Mouse (Mus musculus): ENCODE measurements around the gene Cux1. TPM values are rescaled to one million over a fixed set of nuclear protein-coding genes. Genes with fewer than 3 reads are reported as not detected.

The Cux1 gene
- polyA plus RNA-seq, 1 experiment, result 46.6 TPM

DNA sequence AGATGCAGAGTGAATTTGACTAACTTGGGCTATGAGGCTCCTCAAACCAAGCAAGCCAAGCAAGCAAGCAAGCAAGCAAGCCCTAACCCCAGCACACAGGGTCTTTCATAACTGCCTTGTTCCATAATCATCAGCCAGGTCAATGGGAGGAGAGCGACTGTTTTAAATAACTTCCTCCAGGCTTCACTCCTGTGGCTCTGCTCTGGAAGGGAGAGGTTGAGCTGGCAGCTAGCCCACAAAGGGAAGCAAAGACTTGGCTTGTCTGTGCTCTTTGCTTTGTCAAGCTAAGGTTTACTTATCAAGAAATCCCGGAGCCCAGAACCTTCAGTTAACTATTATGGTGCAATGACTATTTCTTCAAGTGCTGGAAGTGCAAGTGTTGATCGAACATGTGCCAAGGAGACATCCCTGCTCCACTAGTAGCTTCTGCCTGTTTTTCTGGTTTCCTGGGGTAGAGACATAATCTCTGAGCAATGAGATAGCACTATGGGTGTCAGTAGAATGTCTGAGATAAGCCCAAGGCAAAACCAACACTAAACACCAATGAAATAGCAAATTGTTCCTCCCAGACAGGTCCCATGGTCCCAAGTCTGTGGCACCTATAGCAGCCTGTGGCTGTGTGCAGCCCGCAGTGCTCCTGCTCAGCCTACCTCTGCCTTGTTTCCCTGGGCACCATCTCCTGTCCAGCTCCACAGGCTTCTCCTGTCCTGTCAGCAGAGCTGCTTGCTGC is 230.3 kb downstream of the Cux1 start:
- TF ChIP-seq CTCF (IDR thresholded peaks at IDR 0.05; ENCODE audit: insufficient read depth, low read length), result no peak
- TF ChIP-seq POLR2A (IDR thresholded peaks at IDR 0.05; ENCODE audit: borderline replicate concordance, extremely low read depth, low read depth, low read length), result no peak
- 55% methylated on average over 4 of the region's 4 CpGs for WGBS
- H3K4me1 ChIP-seq (ENCODE audit: control insufficient read depth, insufficient read depth, low read length), result no peaks in the 10 kb centered on the region
- no peak for DNase-seq
- no peak overlapping the region for H3K4me3 ChIP-seq (replicated peaks; ENCODE audit: extremely low read depth, low read depth, low read length)

- TF ChIP-seq CTCF (IDR thresholded peaks at IDR 0.05; ENCODE audit: insufficient read depth, low read length) (no peak), POLR2A (IDR thresholded peaks at IDR 0.05; ENCODE audit: borderline replicate concordance, extremely low read depth, low read depth, low read length) (no peak)
- WGBS, result 91% methylated on average over 4 of the region's 4 CpGs
- no peak overlapping the region for H3K4me3 ChIP-seq (replicated peaks; ENCODE audit: extremely low read depth, low read depth, low read length)
- DNase-seq, result no peak
- no peaks in the 10 kb centered on the region for H3K4me1 ChIP-seq (ENCODE audit: control insufficient read depth, insufficient read depth, low read length)
Observed at GRCm38 (mm10) chr5:136335681-136336080, 231.6 kb downstream of the Cux1 start.

DNA sequence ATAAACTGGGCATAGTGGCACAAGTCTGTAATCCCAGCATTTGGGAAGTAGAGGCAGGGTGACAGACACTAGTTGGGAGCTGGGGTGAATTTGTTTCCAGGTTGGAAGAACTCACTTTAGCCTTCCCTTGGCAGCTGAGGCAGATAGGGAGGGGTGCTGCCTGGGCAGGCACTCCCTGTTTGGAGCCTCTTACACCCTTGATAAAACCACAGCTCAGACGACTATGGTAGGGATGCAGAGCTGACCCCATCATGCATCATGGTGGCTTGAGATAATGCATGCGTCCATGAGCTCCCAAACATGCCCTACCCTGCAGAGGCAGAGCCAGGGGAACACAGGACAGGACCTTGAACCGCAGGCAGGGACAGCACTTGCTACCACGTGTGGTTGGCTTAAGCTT is 232.5 kb downstream of the Cux1 start:
- 76% methylated on average over 4 of the region's 4 CpGs for WGBS
- Histone ChIP-seq H3K4me3 (replicated peaks; ENCODE audit: extremely low read depth, low read depth, low read length) (no peak overlapping the region), H3K4me1 (ENCODE audit: control insufficient read depth, insufficient read depth, low read length) (no peaks in the 10 kb centered on the region)
- no peak for DNase-seq
- TF ChIP-seq CTCF (IDR thresholded peaks at IDR 0.05; ENCODE audit: insufficient read depth, low read length) (no peak), POLR2A (IDR thresholded peaks at IDR 0.05; ENCODE audit: borderline replicate concordance, extremely low read depth, low read depth, low read length) (no peak)

- WGBS, result 95% methylated on average over 1 of the region's 1 CpGs
- H3K4me1 ChIP-seq (ENCODE audit: control insufficient read depth, insufficient read depth, low read length), result no peaks in the 10 kb centered on the region
- no peak overlapping the region for H3K4me3 ChIP-seq (replicated peaks; ENCODE audit: extremely low read depth, low read depth, low read length)
- TF ChIP-seq CTCF (IDR thresholded peaks at IDR 0.05; ENCODE audit: insufficient read depth, low read length) (no peak), POLR2A (IDR thresholded peaks at IDR 0.05; ENCODE audit: borderline replicate concordance, extremely low read depth, low read depth, low read length) (no peak)
- no peak for DNase-seq
Observed at GRCm38 (mm10) chr5:136334051-136334450, 233.2 kb downstream of the Cux1 start.

DNA sequence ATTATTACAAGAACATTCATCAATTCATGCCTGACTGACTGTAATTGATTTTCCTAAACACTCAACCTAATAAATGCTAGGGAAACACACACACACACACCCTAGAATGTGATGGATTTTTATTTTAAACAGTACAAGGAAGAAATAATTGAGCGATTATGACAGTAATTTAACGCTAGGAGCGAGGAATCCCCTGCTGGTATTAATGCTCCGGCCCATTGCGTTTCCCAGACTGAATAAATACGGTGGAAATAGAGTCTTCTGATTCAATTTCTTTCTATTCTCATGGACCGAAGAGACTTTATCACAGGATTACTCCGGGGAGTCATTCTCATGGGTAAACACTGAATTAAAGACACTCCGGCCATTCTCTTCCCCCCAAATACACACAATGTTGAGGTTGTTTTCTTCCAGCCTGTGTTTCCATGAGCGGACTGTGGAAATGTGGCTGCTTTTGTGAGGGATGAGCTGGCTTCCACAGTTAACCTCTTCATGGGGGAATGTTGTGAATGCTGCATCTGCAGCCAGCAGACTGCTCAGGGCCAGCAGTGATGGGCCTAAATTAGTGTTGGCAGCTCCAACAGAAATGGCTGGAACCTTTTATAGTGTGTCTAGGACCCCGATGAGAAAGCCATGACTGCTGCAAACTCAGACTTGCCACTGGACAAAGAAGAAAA is 234.4 kb downstream of the Cux1 start:
- DNase-seq, result no peak
- no peaks in the 10 kb centered on the region for H3K4me1 ChIP-seq (ENCODE audit: control insufficient read depth, insufficient read depth, low read length)
- no peak overlapping the region for H3K4me3 ChIP-seq (replicated peaks; ENCODE audit: extremely low read depth, low read depth, low read length)
- no peak for TF ChIP-seq CTCF (IDR thresholded peaks at IDR 0.05; ENCODE audit: insufficient read depth, low read length)
- no peak for TF ChIP-seq POLR2A (IDR thresholded peaks at IDR 0.05; ENCODE audit: borderline replicate concordance, extremely low read depth, low read depth, low read length)
- WGBS, result 93% methylated on average over 11 of the region's 11 CpGs

DNA sequence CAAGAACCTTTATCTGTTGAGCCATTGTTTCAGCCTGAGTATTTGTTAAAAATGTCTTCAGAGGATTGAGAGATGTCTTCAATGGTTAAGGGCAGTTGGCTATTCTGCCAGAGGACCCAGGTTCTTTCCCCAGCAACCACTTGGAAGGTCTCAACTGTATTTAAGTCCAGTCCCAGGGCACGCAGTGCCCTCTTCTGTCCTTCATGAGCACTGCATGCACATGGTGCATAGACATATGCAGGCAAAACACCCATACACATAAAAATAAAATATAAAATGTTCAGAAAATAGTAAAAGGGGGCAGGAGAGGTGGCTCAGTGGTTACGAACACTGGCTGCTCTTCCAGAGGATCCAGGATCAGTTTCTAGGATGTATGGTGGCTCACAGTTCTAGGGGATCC is 239.6 kb downstream of the Cux1 start:
- DNase-seq, result no peak
- no peak overlapping the region for H3K4me3 ChIP-seq (replicated peaks; ENCODE audit: extremely low read depth, low read depth, low read length)
- peak; percentile 28; the same call in 1 of the 2 replicates for TF ChIP-seq CTCF (IDR thresholded peaks at IDR 0.05; ENCODE audit: insufficient read depth, low read length)
- TF ChIP-seq POLR2A (IDR thresholded peaks at IDR 0.05; ENCODE audit: borderline replicate concordance, extremely low read depth, low read depth, low read length), result no peak
- H3K4me1 ChIP-seq (ENCODE audit: control insufficient read depth, insufficient read depth, low read length), result no peaks in the 10 kb centered on the region
- WGBS, result 98% methylated on average over 2 of the region's 2 CpGs

- 74% methylated on average over 13 of the region's 13 CpGs for WGBS
- H3K4me1 ChIP-seq (ENCODE audit: control insufficient read depth, insufficient read depth, low read length), result no peaks in the 10 kb centered on the region
- no peak for DNase-seq
- no peak for TF ChIP-seq CTCF (IDR thresholded peaks at IDR 0.05; ENCODE audit: insufficient read depth, low read length)
- no peak for TF ChIP-seq POLR2A (IDR thresholded peaks at IDR 0.05; ENCODE audit: borderline replicate concordance, extremely low read depth, low read depth, low read length)
- no peak overlapping the region for H3K4me3 ChIP-seq (replicated peaks; ENCODE audit: extremely low read depth, low read depth, low read length)
Observed at GRCm38 (mm10) chr5:136326626-136327025, 240.7 kb downstream of the Cux1 start.

DNA sequence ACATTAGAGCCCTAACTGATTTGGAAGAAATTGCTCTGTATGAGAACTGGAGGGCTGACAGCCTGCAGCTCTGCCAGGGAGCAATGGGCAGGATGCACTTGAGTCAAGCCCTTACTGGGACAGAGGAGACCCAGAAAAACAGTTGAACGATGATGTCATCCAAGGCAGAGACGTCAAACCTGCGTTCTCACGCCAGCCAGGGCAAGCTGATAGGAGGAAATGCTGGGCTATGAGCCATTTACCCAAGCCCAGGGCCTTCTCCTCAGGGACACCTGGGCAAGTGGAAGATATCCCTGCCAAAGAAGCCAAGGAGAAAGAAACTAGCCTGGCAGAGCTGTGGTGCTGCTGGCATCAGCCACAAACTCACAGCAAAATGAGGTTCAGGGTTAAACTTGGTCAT is 242.8 kb downstream of the Cux1 start:
- no peak for DNase-seq
- WGBS, result 54% methylated on average over 4 of the region's 4 CpGs
- Histone ChIP-seq H3K4me1 (ENCODE audit: control insufficient read depth, insufficient read depth, low read length) (no peaks in the 10 kb centered on the region), H3K4me3 (replicated peaks; ENCODE audit: extremely low read depth, low read depth, low read length) (no peak overlapping the region)
- TF ChIP-seq CTCF (IDR thresholded peaks at IDR 0.05; ENCODE audit: insufficient read depth, low read length), result no peak
- TF ChIP-seq POLR2A (IDR thresholded peaks at IDR 0.05; ENCODE audit: borderline replicate concordance, extremely low read depth, low read depth, low read length), result no peak

- Histone ChIP-seq H3K4me1 (ENCODE audit: control insufficient read depth, insufficient read depth, low read length) (no peaks in the 10 kb centered on the region), H3K4me3 (replicated peaks; ENCODE audit: extremely low read depth, low read depth, low read length) (no peak overlapping the region)
- 74% methylated on average over 6 of the region's 6 CpGs for WGBS
- no peak for DNase-seq
- TF ChIP-seq POLR2A (IDR thresholded peaks at IDR 0.05; ENCODE audit: borderline replicate concordance, extremely low read depth, low read depth, low read length) (no peak), CTCF (IDR thresholded peaks at IDR 0.05; ENCODE audit: insufficient read depth, low read length) (no peak)
Observed at GRCm38 (mm10) chr5:136321378-136321777, 245.9 kb downstream of the Cux1 start.

DNA sequence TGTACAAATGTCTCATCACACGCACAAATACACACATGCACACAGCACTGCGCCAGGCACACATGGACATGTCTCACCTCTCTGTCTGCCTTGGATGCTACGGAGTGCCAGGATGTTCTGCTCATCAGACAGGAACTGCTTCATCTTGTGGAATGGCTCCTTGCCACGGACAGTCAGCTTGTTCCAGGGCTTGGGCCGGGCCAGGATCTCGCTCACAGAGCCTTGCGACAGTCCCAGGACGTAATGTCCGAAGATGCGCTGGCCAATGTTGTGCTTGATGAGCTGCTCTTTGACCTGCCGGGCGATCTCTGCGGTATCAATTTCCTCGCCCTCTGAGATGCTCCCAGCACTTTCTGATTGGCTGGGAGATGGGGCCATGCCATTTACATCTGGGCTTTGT is 254.7 kb downstream of the Cux1 start:
- Histone ChIP-seq H3K4me1 (ENCODE audit: control insufficient read depth, insufficient read depth, low read length) (no peaks in the 10 kb centered on the region), H3K4me3 (replicated peaks; ENCODE audit: extremely low read depth, low read depth, low read length) (no peak overlapping the region)
- TF ChIP-seq POLR2A (IDR thresholded peaks at IDR 0.05; ENCODE audit: borderline replicate concordance, extremely low read depth, low read depth, low read length), result no peak
- TF ChIP-seq CTCF (IDR thresholded peaks at IDR 0.05; ENCODE audit: insufficient read depth, low read length), result no peak
- 87% methylated on average over 14 of the region's 14 CpGs for WGBS
- DNase-seq, result no peak
